Mouse (Mus musculus): ENCODE results near the gene Ly6g6e. TPM values are rescaled to one million over a fixed set of nuclear protein-coding genes. Genes with fewer than 3 reads are reported as not detected.
A peak's percentile ranks its signal among the peaks of the same experiment; 100 is the strongest.

The Ly6g6e gene
- polyA plus RNA-seq, 1 experiment from 2014 or later, result 10.0 TPM

DNA sequence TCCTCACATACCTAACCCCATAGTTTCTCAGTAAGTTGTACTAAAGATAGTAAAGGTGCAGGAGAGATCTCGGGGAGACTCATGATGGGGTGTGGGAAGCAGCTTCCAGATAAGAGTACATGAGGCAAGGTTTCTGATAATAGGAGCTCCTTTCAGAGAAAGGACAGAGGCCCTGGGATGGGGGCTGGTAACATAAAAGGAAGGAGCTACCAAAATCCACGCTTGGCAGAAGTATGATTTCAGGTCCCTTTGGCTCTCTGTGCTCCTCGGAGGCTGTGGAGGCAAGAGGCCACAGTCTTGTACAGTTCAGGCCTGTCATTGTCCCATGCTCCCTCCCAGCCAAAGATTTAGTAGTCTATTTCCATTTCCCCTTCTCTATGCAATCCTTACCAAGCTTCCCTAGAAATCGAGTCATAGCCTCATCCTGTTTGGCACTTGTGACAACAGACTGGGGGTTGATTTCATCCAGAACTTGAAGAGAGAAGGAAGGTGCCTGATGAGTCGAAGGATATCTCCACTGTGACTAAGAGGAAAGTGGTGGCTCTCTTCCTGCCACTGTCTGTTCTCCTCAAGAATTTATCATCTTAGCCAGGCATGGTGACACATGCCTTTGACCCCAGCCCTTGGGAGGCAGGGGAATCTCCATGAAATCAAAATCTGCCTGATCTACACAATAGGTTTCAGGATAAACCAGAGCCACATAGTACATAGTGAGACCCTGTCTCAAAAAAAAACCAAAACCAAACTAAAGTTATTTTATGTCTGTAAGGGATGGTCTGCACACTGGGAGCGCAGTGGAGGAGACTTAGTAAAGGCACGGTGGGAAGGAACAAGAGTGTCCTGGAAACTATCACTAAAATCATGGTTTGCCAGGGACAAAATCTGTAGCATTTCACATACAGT lies 31.5 kb upstream of the Ly6g6e start:
- Histone ChIP-seq H3K36me3 (no peaks in the 10 kb centered on the region), H3K9me3 (no peaks in the 10 kb centered on the region), H3K4me2 (replicated peaks) (peak overlapping the region; percentile 84), H3K27ac (replicated peaks) (no peak overlapping the region), H3K4me1 (peaks cover 24% of the 10 kb centered on the region), H3K4me3 (peak overlapping the region; percentile 48), H3K9ac (replicated peaks) (no peak overlapping the region; the same call in 1 of the 2 replicates), H3K27me3 (no peaks in the 10 kb centered on the region)
- WGBS, result 87% methylated on average over 7 of the region's 7 CpGs
- ATAC-seq (replicated peaks), result no peak

DNA sequence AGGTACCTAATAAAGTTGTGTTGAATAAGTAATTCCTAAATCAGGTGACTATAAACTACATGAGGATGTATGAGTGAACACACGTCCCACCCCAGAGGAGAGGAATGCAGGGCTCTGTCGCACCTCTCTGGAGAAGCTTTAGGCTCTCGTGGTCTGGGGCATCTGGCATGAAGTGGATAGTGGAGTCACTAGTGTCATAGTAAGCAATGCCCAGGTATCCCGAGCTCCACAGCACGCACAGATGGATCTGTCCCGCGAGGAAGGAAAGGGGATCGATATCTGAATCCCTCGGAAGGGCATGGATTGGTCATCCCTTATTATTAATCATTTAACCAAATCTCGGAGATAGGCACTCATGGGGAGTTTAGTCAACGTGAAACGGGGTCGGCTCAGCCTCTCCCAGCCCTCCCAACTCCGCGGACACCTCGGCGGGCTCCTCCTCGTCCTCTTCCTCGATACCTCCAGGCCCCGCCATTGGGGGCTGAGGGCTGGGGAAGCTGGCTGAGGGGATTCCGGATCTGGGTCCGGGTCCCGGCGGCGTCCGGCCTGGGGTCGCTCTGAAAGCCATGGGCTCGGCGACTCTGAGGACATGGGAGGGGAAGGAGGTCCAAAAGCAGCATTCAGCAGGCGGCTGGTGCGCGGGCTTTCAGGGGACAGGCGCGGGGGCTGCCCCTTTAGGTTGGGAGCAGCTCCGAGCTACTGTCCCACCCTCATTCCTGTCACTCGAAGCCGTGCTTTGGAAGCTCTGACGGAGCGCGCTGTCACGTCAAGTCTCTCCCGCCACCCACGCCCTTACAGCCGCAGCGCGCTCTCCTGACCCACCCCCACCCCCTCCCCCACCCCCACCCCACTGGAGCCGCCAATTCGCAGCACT lies 30.7 kb upstream of the Ly6g6e start:
- Histone ChIP-seq H3K27ac (replicated peaks) (peak overlapping the region; percentile 63), H3K36me3 (no peaks in the 10 kb centered on the region), H3K4me3 (peak overlapping the region; percentile 48), H3K4me1 (peaks cover 30% of the 10 kb centered on the region), H3K27me3 (no peaks in the 10 kb centered on the region), H3K9ac (replicated peaks) (peak overlapping the region; percentile 65), H3K4me2 (replicated peaks) (peak overlapping the region; percentile 84), H3K9me3 (no peaks in the 10 kb centered on the region)
- ATAC-seq (replicated peaks), result peak; percentile 79
- 6% methylated on average over 48 of the region's 48 CpGs for WGBS

DNA sequence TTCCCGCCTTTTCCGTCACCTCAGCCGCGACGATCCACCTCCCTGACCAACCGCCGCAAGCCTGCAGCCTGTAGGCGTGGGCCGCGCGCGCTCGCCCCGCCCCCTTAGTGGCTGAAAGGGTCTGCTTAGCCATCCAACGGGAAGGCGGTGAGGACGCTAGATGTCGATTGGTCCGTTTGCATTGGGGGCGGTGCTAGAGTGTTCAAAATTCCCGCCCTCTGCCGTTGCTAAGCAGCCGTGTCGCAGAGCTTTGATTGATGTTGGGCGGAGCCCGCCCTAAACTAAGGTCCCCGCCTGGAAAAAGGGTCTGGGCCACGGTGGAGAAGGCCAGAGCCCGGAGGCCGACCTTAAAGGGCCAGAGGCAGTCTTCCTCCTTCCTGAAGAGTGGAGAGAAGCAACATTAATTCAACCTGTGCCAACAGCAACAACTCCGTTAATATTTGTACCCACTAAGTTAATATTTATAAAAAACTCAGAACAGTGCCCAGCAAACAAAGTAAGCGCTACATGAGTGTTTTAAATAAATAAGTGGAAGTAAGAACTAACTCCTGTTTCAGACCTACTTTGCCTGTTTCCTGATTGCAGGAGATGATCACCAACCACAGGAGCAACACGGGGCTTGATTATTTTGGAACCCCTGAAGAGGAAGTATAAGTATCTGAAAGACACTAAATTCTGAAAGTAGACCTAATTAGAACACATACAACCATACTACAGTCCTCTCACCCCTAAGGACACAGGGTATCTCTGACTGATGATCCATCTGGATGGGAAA lies 29.8 kb upstream of the Ly6g6e start, which contains the start of gene Msh5:
Gene Msh5 (minus strand): TSS at position 65 of the 775 bp plus-strand sequence.
- Histone ChIP-seq H3K9me3 (no peaks in the 10 kb centered on the region), H3K36me3 (no peaks in the 10 kb centered on the region), H3K9ac (replicated peaks) (peak within 1 kb of the TSS; percentile 65), H3K27ac (replicated peaks) (peak within 1 kb of the TSS; percentile 63), H3K4me3 (peak within 1 kb of the TSS; percentile 48), H3K27me3 (no peaks in the 10 kb centered on the region), H3K4me1 (peaks cover 38% of the 10 kb centered on the region), H3K4me2 (replicated peaks) (peak within 1 kb of the TSS; percentile 84)
- WGBS, result 3% methylated on average over 33 of the region's 33 CpGs
- ATAC-seq (replicated peaks), result peak; percentile 99

DNA sequence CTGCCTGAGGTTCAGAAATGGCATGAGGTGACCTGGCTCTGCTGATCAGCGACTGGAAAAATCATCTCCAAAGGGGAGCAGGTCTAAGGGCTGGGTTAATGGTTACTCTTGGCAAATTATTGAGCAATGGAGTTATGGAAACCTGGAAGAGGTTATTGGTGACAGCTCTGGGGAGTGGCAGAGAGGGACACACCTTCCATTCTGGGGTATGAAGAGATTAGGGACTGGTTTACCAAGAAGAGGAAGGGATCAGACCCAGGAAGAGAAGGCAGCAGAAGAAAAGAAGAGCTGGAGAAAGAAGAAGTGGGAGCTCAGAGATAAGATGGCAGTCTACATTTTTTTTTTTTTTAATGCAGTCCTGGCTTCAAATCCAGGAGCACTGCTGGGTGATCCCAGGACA lies 29.0 kb upstream of the Ly6g6e start:
- H3K36me3 ChIP-seq, result 0 out of 2 replicates have a peak, but pooled peaks cover under 1% of the 10 kb centered on the region
- WGBS, result 63% methylated on average over 1 of the region's 1 CpGs
- no peak for ATAC-seq (replicated peaks)
- H3K4me2 ChIP-seq (replicated peaks), result no peak overlapping the region
- H3K9me3 ChIP-seq, result no peaks in the 10 kb centered on the region
- H3K4me3 ChIP-seq, result no peak overlapping the region
- H3K27ac ChIP-seq (replicated peaks), result peak overlapping the region; percentile 7; the same call in 1 of the 2 replicates
- no peaks in the 10 kb centered on the region for H3K27me3 ChIP-seq
- no peak overlapping the region for H3K9ac ChIP-seq (replicated peaks)
- peaks cover 44% of the 10 kb centered on the region for H3K4me1 ChIP-seq

DNA sequence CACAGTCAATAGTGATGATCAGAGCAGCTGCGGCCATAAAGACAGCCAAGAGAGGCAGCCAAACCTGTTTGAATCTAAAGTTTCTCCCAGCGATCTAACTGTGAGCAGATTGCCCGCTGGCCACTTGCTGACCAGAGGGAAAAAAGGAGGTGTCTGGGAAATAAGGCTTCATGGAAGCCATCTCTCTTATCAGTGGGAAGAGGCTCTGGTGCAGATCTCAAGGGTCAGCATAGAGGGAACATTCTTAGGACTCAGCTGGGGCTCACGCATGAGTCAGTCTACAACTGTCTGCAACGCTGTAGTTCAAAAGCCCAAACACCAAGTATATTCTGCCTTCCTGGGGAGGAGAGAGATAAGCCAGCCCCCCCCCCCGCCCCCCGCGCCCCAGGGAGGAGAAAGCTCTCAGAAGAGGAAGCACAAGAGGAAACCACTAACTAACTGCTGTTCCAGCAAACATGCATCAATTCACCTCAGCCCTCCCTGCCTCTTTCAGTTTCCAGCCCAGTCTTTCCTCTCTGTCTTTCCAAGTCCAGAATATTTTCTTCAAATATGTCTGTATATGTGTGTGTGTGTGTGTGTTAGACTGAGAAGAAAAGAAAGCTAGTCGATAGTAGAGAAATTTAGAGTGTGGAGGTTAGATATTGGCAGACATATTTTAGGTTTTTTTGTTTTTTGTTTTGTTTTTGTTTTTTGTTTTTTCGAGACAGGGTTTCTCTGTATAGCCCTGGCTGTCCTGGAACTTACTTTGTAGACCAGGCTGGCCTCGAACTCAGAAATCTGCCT lies 28.4 kb upstream of the Ly6g6e start:
- H3K27me3 ChIP-seq, result no peaks in the 10 kb centered on the region
- no peak overlapping the region for H3K4me3 ChIP-seq
- 0 out of 2 replicates have a peak, but pooled peaks cover 4% of the 10 kb centered on the region for H3K36me3 ChIP-seq
- H3K4me2 ChIP-seq (replicated peaks), result no peak overlapping the region
- no peaks in the 10 kb centered on the region for H3K9me3 ChIP-seq
- no peak overlapping the region for H3K9ac ChIP-seq (replicated peaks)
- 46% methylated on average over 11 of the region's 11 CpGs for WGBS
- H3K4me1 ChIP-seq, result peaks cover 44% of the 10 kb centered on the region
- ATAC-seq (replicated peaks), result no peak
- peak overlapping the region; percentile 7; the same call in 1 of the 2 replicates for H3K27ac ChIP-seq (replicated peaks)

DNA sequence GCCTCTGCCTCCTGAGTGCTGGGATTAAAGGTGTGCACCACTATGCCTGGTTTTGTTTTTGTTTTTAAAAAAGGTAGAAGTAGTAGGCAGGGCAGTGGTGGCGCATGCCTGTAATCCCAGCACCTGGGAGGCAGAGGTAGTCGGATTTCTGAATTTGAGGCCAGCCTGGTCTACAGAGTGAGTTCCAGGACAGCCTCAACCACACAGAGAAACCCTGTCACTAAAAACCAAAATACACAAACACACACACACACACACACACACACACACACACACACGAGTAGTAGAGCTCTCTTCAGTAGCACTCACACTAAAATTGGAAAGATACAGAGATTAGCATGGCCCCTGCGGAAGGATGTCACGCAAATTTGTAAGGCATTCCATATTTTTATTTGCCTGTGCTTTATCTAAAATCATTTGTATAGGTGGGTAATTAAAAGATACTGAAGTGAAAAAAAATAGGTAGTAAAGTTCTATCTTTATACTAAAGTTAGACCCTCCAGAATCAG lies 27.7 kb upstream of the Ly6g6e start:
- no peak overlapping the region for H3K9ac ChIP-seq (replicated peaks)
- 80% methylated on average over 5 of the region's 5 CpGs for WGBS
- H3K4me2 ChIP-seq (replicated peaks), result no peak overlapping the region
- H3K36me3 ChIP-seq, result peaks cover 7% of the 10 kb centered on the region; the same call in 1 of the 2 replicates
- H3K27me3 ChIP-seq, result no peaks in the 10 kb centered on the region
- H3K9me3 ChIP-seq, result no peaks in the 10 kb centered on the region
- H3K4me1 ChIP-seq, result peaks cover 44% of the 10 kb centered on the region
- peak overlapping the region; percentile 81; the same call in 1 of the 2 replicates for H3K27ac ChIP-seq (replicated peaks)
- no peak overlapping the region for H3K4me3 ChIP-seq
- ATAC-seq (replicated peaks), result no peak

DNA sequence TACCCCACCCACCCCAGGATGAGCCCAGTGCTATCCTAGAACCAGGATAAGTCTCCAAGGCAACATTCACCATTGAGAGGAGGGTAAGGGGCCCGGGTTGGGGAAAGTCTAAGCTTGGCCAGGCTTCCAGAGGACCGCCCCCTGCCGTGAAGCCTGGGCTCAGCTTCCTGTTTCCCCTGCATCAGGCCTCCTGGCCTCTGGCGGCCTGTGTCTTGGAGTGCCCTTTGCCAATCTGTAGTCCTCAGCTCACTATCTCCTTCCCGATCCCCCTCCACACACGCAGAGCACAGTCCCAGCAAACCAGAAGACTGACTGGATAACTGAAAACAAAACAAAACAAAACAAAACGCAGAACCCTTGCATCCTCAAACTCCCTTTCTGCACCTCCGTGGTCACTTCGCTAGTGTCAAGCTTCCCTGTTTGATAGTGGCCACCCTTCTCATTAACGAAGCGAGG lies 27.1 kb upstream of the Ly6g6e start, which contains the start of gene Clic1:
Gene Clic1 (plus strand): TSS at position 406 of the 456 bp plus-strand sequence.
- peaks cover 12% of the 10 kb centered on the region for H3K36me3 ChIP-seq
- peak within 1 kb of the TSS; percentile 81 for H3K27ac ChIP-seq (replicated peaks)
- 4% methylated on average over 11 of the region's 11 CpGs for WGBS
- no peak for ATAC-seq (replicated peaks)
- H3K4me3 ChIP-seq, result peak within 1 kb of the TSS; percentile 43
- no peaks in the 10 kb centered on the region for H3K9me3 ChIP-seq
- peaks cover 44% of the 10 kb centered on the region for H3K4me1 ChIP-seq
- H3K27me3 ChIP-seq, result no peaks in the 10 kb centered on the region
- H3K9ac ChIP-seq (replicated peaks), result peak within 1 kb of the TSS; percentile 48
- H3K4me2 ChIP-seq (replicated peaks), result peak within 1 kb of the TSS; percentile 58

DNA sequence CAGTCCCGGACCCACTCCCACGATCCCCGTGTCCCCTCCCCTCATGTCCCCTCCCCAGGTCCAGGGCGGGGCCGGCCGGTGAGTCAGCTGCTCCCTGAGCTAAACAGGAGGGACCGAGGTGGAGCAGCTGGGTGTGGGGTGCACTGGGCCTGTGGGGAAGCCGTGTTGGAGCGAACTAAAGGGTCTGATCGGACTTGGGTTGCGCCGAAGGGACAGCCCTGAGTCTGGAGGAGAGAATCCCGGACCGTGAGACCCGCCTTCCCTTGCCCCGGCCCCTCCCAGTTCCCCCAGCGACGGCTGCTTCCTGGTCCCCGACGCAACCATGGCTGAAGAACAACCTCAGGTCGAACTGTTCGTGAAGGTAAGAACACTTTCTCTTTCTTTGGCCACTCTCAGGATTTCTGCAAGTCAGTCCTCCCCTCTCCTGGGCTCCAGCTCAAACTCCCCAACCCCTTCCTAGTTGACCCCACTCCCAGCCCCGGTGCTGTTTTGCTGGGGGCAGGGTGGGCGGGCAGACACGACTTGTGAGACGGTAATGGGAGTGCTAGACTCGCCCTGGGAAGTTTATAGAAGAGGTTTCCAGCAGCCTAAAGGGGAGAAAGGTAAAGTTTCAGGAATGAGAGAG lies 26.5 kb upstream of the Ly6g6e start:
- Histone ChIP-seq H3K4me2 (replicated peaks) (peak overlapping the region; percentile 58), H3K27ac (replicated peaks) (peak overlapping the region; percentile 81), H3K27me3 (no peaks in the 10 kb centered on the region), H3K9ac (replicated peaks) (peak overlapping the region; percentile 48), H3K36me3 (peaks cover 12% of the 10 kb centered on the region), H3K4me1 (peaks cover 44% of the 10 kb centered on the region), H3K4me3 (peak overlapping the region; percentile 43), H3K9me3 (no peaks in the 10 kb centered on the region)
- WGBS, result under 1% methylated on average over 27 of the region's 27 CpGs
- no peak for ATAC-seq (replicated peaks)

DNA sequence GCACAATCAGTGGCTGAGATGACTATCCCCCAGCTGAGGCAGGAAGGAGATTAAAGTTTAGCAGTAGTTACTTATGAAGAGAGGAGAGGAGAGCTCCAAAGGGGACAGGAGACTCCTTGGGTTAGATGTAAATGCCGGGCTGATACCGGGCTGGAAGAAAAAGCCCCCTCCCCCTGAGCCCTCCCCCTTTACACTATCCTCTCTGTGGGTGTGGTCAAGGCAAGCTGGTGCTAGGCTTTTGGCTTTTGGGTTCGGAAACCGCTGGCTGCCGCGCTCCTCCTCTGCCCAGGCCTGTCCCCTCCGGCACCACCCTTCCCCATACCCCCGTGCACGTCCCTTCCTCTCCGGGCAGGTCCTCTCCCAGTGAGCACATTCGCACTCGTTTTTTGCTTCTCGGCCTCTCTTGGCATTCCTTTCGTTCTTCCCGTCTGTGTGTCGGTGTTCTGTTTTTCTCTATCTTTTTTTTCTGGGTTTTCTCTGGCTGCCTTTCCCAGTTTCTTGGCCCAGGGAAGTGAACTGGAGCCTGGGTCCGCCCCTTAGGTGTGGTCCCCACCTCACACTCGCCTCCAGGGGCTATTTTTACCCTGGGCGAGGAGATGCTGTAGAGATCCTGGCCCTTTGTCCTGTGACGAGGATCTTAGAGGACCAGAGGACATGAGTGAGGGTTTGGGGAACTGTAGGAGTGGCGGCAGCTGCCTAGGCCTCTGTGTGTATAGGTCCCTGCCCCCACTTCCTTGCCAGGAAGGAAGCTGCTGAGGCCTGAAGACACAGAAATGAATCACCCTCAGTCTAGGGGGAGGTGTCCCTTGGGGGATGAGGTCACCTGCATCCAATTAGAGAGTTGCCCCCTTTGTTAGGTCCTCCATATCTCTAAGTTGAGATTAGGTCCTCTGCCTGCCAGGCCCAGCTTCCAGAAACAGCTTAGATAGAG lies 25.3 kb upstream of the Ly6g6e start:
- peak; percentile 50 for ATAC-seq (replicated peaks)
- 2% methylated on average over 21 of the region's 21 CpGs for WGBS
- H3K9ac ChIP-seq (replicated peaks), result peak overlapping the region; percentile 60
- H3K27me3 ChIP-seq, result no peaks in the 10 kb centered on the region
- peak overlapping the region; percentile 92 for H3K27ac ChIP-seq (replicated peaks)
- H3K4me2 ChIP-seq (replicated peaks), result peak overlapping the region; percentile 49
- H3K4me1 ChIP-seq, result peaks cover 36% of the 10 kb centered on the region
- peak overlapping the region; percentile 43 for H3K4me3 ChIP-seq
- H3K36me3 ChIP-seq, result peaks cover 16% of the 10 kb centered on the region
- H3K9me3 ChIP-seq, result no peaks in the 10 kb centered on the region

Data from forebrain, embryonic 15.5 days (tissue).